Mouse (Mus musculus) liver (tissue): ENCODE measurements around the gene Chrm2.

Experiments
- DNase-seq: peaks from one replicate; pipeline ENCODE4 v3.0.0-alpha.2; 2020; ENCODE audit warnings: mixed read lengths

Gene Chrm2

DNA sequence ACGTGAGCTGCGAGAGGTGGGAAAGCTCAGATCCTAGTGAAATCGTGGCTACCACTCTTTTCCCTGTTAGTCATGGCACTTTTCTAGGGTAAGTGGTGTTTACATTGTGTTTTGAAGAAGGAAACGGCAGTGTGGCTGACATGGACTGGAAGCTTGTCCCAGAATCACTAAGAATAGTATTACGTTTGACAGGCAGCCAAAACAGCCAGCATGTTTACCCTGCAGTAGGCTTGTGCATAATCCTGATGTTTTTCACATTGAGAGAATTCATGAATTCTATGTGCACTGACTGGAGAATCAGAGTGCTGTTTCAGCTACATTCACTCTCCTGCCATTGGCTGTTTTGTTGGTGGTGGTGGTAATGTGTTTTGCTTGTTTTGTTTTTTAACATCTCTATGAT lies 129.4 kb downstream of the Chrm2 start:
- no peak for DNase-seq

GRCm38 (mm10) chr6:36523599-36523998 lies 135.7 kb downstream of the Chrm2 start:
- no peak for DNase-seq

DNA sequence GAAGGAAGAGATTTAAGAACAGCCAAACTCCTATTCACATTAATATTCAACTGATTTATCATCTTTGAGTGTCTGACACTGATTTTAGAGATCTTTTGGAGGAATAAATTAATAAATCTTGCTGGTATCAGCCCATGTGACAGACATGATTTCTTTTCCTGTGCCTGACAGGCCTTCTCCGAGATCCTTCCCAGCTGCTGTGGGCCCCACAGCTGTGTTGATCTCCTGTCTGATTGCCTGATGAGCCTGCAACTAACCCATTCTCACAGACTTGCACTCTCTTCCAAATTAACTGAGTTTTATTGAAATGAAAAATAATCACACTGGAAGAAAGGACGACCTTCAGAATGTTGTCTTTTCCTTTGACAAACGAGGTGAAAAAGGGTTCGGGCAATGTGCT lies 140.6 kb downstream of the Chrm2 start:
- DNase-seq, result no peak

DNA sequence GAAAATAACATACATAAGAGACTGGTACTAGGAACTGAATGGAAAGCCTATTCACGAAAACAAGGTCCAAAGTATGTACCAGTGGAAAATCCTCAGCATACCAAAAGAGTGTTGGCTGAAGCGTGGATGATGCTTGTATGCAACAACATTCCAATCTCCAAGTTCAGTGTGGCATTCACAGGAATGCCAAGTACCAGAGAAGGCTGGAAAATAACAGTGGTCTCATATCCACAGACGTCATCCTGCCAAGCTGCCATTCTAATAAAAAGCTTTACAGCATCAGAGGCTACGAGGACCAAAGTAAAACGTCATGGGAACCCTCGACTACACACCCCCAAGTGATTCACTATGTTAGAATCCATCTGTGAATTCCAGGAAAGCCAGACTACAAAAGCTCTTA lies 153.4 kb downstream of the Chrm2 start:
- no peak for DNase-seq

DNA sequence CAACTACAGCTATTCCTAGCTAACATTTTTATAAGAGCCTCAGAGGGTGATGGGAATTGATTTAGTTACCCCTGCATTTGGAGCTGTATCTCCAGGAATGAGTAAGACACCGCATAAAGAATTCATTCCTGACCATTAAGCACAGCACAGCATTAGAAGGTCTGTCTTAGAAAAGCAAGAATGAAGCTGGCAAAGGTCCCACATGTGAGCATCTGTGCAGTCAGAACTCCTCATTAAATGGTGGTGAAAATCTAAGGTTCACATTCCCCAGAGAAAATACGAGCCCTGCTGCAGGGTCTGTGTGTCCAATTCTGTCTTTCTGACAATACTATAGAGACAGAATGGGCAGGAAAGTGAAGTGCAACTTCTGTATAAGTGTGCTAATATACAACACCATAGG lies 179.0 kb downstream of the Chrm2 start:
- DNase-seq, result no peak
